Mouse (Mus musculus) right cerebral cortex, adult 2 months (tissue): Measurements from ENCODE around the gene Il17rb.

Source experiments
- DNase-seq, 2 experiments: peaks; one replicate each; pipeline ENCODE4 v3.0.0; 2021 to 2022; ENCODE audit warnings: low spot score in 2 of 2

The Il17rb gene

DNA sequence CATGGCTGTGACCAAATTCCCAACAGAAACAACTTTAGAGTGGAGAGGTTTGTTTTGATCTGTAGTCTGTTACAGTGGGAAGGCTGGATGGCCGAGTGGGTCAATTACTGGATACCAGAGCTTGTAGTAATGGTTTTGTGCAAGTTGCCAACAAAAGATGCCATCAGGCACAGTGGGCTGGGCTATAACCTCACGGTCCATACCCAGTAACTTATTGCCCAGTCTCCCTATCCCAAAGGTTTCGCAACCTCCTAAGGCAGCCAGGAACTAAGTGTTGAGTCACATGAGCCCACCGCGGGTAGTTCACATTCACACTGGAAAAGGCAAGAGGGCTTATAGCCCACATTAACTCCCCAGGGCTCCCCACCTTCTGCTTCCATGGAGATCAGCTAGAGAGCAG lies 8.0 kb upstream of the Il17rb start:
- DNase-seq, result no peak

DNA sequence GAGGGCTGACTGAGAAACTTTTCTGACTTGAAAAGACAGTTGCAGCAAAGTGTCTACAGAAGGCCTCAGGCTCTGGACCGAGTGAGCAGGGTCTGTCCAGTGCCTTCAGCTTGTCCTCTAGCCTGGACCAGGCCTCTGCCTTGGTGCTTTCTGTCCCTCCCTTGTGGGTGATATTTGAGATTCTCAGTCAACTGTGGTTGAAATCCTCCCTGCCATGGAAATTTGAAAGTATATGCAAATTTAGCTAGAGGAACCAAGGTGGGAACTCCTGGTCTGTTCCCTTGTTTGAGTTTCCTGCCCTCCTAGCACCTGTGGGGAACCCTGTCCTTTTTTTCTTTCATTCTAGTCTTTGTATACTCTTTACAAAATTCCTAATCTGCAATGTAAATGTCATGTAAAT lies 6.3 kb upstream of the Il17rb start:
- DNase-seq, result no peak

DNA sequence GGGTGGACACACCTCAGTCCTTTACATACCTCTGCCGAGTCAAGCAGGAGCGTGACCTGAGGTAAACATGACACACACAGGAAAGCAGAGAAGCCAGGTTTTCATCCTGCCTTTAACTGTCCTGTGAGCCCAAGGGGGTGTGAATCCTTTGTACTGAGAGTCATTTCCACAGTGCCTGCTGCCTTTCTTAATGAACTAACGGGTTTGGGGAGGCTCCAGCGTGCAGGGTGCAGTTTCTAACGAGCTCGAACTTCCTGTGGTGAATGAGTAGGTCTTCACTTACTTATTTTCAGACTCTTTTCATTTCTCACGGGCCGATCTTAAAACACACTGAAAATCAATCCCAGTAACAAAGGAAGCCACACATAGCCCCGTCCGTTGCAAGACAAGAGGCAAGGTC lies 5.8 kb upstream of the Il17rb start:
- DNase-seq, result no peak

DNA sequence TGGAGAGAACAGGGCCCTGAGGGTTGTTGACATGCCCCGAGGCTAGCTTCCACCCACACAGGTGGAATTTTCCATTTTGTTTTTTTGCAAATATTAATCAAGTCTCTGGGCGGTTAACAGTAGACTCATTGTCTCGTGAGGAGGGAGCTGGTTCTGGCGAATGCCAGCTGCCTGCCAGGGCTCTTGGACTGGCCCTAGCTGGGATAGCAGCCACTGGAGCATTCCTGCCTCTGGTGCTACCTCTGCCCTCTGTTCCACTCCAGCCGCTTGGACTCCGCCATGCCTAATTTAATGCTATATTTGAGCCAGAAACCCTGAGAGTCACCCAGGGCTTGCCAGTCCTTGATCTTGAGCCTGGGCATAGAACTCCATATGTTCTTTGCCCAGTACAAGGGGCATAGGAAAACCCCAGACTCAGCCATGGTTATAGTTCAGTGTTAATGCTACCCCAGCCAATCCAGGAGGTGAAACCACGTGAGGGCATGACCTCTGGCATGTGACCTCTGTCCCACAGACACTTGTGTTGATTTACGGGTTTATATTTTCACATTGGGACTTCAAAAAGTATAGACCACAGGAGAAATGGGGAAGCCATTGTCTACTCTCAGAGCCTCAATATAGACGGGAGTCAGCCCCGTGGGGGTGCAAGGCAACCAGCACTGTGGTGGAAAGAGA lies 3.3 kb upstream of the Il17rb start:
- DNase-seq, result no peak

DNA sequence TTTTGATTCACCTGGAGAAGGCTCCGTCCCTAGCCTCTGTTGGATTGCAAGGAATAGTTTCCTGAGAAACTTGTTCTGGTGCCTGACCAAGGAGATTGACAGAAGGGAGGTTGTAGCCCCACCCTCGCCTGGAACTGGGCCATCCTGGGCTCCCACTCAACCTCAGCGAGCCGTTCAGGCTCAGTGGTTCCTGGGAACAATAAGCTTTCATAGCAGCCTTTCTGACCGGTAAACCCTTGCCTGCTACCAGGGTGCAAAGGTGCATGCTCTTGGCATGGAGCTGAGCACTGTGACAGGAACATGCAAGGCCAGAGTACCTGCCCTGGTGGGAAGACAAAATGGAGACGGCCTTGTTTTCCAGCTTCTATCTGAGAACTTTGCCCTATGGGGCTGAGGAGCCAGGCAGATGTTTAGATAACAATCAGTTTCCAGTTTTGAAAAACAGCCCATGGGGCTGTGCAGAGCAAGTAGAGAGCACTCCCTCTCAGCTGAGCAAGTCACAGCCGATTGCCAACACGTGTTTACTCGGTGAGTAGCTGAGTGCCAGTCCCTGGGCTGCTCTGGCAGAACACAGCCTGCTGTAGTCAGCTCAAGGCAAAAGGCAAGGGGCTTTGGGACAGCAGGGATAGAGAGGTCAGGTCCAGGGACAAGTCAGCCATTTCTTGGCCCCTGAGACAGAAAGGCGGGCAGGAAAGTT lies 1.3 kb upstream of the Il17rb start:
- DNase-seq, result peak in 1 of 2 experiments; percentile 59

DNA sequence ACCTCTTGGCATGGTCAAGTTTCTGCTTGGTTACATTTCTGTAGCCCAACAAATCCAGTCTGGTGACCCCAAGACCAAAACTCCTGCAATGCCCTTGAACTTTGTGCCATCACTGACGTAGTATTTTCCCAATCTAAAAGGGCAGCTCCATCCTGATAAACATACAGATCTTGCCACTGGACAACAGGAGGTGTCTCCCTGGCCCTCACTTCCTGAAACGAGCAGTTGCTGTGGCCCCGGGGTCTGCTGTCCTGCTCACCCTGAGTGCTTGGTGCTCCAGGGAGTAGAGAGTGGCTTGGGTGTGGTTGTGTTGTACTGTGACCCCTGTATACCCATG lies 9.3 kb downstream of the Il17rb start:
- no peak for DNase-seq

DNA sequence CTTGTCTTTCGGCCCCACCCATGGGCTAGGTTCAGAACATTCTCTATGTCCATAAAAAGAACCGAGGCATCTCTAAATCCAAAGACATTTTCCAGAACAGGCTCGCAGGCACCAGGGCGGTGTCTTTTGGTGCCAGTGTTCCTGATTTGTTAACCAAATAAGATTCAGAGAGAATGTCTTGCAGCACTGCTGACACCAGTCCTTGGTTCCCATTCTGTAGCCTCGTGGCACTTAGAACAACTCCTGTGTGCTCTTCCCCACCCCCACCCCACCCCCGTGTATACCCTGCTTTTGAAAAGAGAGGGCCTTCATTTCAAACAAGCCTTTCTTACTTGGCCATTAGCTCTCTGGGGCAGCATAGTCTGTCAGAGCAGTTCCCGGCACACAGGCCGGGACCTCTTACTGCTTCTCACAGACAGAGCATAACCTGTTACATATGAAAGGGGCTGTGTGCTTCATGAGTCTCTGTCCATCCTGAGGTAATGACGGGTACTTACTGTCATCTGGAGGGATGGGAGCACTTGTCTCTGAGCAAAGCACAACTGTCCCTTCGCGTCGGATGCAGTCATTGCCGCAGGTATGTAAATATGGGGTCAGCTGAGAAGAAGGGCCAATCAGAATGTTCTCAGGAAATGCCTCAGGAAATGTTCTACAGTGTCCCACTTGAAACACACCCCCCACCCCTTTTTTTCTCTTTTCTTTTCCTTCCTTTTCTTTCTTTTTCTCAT lies 9.8 kb downstream of the Il17rb start:
- no peak for DNase-seq

DNA sequence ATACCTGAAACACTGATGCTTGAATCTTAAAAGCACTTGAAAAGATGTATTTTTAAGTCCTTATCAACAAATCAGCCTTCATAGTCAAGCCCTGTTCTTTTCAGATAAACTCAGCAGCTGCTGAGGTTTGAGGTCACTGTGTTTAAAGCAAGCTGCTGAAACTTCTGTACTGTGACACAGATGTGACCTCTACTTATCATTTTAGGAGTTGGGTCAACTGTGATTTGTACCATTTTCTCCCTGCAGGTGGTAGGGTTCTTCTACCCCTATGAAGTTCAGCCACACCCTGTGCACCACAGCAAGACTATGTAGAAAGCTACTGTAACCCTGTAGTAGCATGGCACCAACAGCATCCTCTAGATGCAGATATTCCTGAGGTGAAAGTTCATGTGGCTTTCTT lies 11.4 kb downstream of the Il17rb start:
- DNase-seq, result no peak

DNA sequence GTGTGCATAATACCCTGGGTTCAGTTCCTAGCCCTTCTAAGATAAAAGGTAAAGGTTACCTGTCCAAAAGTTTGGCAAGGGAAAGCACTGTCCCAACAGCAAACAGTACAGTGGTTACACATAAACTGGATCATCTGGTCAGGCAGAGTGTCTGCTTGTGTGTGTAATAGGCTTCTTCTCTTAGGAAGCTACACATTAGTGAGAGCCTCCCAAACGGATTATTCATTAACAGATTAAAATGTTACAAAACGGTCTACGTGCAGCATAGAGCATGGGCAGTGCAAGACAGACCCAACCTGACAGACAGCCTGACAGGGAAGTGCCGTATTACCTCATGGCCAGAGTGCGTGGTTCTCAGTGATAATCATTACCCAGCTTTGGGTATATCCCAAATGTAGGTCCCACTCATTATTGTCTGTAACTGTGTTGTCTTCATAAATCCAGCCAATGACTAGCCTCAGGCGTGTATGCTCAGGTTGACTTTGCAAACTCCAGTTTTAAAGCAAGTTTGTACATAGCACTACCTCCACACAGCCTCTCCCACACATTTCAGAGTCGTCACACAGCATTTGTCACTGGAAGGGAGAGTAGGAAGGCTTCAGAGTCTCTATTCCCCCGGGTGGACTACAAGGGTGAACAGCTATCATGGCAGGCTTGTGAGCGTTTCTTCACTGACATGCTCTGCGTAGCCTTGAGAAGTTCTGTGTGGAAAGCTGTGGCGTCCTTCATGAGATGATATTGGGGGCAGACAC lies 12.5 kb downstream of the Il17rb start:
- peak in 1 of 2 experiments; percentile 35 for DNase-seq

DNA sequence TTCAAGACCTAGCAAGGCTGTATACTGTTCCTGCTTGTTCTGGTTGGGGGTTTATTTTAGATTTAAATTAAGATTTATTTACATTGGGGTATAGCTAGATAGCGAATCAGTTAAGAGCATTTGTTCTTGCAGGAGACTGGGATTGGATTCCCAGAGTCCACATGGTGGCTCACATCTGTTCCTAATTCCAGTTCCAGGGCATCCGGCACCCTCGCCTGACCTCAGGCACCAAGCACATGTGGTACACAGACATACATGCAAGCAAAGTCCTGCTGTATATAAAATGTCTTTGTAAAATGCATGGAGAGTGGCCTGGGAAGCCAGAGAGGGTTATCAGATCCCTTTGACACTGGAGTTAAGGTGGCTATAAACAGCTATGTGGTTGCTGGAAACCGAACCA lies 13.7 kb downstream of the Il17rb start:
- no peak for DNase-seq

DNA sequence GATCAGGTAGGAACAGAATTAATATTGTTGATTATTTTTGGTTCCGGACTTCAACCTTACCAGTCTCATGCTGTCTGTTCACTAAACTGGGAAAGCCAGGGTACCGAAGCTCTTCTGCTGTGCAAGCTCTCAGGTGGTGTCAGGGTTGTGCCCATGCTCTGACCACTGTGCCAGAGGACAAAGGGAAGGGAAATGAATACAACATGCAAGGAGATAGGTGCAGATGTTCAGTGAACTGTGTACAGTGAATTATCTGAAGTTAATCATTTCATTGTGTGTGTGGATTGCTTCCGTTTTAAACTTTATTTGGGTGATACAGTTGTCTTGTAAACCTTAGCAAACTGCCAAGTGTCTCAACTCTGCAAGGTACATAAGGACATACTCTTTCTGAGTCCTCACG lies 20.4 kb downstream of the Il17rb start:
- DNase-seq, result no peak

DNA sequence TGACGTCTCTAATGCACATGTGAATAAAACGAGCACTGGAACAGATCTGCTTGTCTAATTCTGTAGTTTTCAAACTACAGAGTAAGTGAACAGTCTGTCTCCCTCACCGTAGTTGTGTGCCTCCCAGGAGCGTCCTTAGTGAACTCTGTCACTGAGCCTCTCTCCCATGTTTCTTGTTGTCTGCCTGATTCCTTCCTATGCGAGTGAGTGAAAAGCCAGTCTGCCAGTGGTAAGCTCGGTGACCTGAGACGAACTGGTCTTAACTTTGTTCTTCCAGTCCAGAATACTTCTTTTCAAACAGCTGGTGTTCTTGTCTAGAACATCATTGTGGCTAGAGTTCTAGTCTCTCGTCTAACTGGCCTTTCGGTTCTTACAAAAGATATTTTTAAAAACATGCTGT lies 21.0 kb downstream of the Il17rb start:
- no peak for DNase-seq

DNA sequence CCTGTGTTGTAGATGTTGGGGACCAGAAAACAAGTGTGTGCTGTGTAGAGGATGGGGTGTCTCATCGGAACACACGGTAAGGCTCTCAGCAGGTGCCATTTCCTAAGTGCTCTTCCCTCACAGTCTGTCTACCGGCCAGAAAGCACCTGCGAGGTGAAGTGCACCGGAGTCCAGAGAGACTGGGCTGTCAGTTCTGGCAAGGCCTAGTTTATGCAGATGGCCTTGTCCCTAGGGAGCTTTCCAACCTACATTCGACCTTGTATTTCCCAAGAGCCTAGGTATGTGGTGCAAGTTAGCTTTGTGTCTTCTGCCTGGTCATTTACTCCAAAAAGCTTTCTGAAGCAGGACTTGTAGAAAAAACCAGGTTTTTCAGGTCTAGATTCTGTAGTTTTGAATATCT lies 21.4 kb downstream of the Il17rb start:
- no peak for DNase-seq

DNA sequence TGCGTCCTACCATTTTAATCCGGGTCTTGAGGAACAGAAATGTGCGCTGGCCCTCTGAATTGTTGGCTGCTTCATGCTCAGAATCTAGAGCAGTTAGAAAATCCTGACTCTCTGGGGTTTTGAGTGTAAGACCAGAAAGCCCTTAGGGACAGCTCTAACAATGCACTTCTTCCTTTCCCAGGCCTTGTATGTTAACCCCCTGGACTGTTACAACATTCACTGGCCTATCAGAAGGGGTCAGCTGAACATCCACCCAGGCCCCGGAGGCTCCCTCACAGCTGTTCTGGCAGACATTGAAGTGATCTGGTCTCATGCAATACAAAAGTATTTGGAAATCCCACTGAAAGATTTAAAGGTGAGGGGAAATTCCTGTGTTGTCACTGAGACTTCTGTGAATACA lies 22.6 kb downstream of the Il17rb start:
- DNase-seq, result no peak

DNA sequence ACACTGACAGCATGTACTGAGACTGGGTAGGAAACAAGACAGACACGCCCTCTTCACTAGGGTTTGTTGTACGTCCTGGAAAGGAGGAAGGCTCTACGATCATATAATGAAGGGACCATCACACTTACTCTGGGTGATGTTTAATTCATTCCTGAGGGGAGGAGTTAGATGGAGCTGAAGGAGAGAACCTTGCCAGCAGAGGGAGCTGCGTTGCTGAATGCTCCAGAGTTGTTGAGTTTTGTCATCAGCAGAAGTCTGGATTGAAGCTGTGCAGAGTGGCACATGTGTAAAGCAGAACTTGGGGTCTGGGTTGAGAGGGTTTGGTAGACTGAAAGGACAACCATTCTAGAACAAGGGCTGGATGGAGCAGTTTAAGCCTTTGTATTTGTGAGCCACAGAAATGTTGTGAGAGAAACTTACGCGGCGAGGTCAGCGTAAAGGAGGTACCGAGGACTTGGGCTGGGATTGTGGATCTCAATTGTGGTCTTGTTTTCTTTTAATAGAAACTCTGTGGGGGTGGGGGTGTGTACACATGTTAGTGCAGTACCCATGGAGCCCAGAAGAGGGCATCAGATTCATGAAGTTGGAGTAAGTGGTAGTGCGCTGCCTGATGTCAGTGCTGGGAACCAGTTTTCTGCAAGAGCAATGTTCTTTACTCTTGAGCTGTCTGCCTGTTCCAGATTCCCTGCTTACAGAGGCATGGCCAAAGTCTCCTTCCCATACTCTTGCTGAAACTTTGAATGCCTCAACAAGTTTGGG lies 28.1 kb downstream of the Il17rb start:
- no peak for DNase-seq

DNA sequence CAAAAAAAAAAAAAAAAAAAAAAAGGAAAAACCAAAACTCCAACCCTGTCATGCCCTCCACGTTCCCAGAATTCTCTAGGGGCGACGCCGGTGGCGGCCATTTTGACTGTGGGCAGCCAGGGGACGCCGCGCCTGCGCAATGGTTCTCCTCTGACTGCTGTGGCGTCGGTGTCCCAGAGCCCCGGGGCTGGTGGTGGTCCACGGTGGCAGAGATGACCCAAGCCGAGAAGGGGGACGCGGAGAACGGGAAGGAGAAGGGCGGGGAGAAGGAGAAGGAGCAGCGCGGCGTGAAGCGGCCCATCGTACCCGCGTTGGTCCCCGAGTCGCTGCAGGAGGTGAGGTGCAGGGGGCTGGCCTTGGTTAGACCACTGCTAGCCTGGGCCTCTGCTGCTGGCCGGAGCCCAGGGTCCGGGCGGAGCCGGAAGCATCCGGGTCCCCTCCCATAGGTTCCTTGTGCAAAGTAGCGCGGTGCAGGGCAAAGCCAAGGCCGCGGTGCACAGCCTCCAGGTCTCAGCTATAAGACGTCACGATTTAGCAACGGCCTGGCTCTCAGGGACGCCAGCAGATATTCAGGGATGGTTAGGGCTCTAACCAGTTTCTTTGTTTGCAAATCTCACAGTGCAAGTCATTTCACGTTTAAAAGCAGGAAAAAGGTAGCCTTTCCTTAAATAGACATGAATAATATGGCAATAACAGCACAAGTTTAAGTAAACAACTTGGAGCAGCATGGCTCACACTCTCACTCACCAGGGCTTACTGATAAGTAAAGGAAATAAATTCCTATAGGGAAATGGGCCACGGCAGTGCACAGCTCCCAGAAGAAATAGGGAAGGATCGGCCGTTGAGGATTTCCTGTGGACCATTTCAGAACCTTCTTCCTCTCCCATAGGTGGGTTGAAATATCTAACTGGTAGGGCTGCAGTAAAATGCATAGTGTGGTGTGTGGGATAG lies 30.2 kb downstream of the Il17rb start, which contains the start of gene Actr8:
Actr8 (plus strand) TSS at position 84 of the 951 bp plus-strand sequence.
- peak; percentile 89 to 95 for DNase-seq

DNA sequence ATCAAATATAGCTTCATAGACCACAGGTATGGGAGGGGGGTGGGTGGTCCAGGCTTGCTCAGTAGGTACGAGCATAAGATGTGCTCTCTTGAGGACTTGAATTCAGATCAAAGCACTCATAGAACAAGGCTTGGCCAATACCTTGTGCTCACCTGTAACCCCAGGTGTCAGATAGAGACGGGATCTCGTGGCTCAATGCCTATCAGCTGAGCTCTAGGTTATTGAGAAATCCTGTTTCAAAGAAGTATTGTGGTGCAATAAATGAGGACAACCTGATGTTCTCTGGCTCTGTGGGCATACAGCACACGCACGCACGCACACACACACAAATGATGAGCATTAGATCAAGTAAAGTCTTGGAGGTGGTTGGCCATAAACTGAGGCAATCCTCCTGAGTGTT lies 31.8 kb downstream of the Il17rb start:
- no peak for DNase-seq

DNA sequence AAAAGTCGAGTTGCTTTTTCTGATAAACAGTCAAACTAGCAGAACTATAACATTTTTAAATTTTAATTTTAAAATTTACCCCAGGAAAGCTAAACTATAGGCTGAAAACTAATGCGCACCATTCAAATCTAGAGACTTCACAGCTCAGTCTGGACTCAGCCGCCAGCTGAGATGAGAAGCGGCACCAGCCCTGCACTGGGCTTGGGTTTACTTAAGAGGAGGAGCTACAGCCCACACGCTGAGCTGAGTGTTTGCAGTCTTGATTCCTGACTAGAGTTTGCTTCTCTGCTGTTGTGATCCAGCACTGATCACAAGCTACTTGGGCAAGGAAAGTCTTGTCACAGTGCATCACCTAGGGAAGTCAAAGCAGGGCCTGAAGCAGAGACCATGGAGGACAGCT lies 36.7 kb downstream of the Il17rb start:
- no peak for DNase-seq

DNA sequence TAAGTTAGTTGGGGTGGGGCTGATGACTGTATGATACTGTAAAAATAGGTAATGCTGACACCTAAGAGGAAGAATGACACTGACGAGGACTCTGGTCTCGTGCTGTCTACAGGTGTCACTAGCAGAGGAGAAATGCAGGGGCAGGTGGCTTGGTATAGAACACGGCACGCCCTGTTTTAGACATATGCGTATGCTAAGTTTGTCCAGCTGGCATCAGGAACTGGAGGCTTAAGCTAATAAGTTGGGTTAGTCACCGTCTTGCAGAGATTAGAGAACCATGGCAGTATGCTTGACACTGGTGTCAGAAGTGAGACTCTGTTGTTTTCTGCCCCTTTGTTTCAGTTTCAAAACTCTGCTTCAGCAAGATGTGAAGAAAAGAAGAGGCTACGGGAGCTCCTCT lies 37.2 kb downstream of the Il17rb start:
- DNase-seq, result no peak

DNA sequence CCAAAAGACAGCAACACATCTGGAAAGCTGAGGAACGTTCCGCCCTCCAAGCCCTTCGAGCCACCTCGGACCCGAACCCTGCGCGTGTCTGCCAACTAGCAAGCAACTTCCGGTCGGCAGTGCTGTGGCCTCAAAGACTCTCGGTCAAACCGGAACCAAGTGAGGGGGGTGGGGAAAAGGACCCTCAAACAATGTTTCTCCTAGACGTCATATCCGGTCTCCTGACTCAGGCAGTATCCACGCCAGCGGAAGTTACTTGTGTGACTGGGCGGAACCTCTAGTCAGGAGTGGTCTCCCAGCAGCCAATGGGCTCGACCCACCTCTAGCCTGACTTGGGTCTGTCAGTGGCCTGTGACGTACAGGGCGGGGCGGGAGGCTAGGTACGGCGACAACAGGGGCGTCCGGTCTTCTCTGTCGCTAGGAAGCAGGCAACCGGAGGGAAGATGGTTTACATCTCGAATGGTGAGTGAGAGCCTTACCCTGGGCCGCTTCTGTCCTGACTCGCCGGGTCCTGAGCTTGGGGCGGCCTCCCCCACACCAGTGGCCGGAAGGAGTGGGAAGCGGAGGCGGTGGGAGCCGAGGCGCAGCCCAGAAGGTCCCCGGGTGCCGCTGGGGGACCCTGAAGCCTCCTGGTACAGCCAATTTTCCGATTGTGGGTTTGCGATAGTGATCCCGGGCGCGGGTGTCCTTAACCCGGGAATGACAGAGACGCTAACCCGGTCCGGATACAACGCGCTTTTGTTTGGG lies 40.4 kb downstream of the Il17rb start, which contains the start of gene Selenok:
Selenok (plus strand) TSS at position 234 of the 747 bp plus-strand sequence.
- peak; percentile 95 to 97 for DNase-seq
